Mouse (Mus musculus): ENCODE results near the gene Gm49320. TPM values are rescaled to one million over a fixed set of nuclear protein-coding genes. Genes with fewer than 3 reads are reported as not detected.
"Not testable (repeated sequence)": the region's sequence is repeated elsewhere in the genome, so short reads cannot be mapped to it uniquely, and the experiment has no call there.

Gm49320 gene
- total RNA-seq, 2 experiments from 2014 or later = 0.93 to 1.5 TPM

DNA sequence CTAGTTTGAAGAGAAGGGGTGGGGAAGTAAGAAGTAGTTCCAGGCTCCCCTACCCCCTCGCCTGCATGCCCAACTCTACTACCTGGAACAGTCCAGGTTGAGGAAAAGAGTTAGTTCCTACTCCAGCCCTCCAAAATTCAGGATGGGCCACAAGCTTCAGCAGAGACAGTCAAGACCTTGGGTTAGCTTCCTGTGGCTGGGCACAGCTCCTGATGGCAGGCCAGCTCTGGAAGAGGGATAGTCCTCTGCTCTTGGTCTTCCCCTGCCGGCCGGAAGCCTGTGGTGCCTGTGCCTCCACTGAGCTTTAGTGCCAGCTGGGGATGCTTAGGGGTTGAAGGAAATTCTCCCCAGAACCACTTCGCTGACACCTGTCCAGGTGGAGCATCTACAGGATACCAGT is 12.3 kb upstream of the Gm49320 start:
- no peak for DNase-seq (ENCODE audit: low spot score in 2 of 2)

DNA sequence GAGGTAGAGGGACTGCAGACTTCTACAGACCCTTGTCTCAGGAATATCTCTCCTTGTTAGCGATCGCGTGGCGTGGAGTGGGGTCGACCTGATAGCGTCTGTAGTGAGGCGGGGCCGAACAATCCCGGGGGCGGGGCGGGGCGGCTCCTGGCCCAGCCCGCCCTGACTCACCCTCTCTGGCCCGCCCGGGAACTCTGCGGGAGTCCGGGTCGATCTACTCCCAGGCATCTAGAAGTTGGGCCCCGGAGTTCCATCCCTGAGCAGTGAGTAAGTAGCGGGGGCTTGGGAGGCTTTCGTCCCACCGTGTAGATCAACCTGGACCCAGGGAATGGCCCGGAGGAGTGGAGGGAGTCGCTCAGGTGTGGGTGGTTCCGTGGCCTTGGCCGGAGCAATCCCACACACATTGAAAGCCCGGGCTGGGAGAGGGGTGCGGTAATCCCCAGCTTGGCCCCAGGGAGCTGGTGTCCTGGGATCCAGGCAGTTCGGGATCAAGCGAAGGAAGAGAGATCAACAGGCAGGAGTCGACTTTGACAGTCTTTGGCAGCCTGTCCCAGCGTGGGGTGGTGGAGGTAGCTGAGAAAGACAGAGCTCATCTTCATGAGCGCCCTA is 11.8 kb upstream of the Gm49320 start, which contains the start of gene Lrrc8e:
Gene Lrrc8e (plus strand): TSS at position 89 of the 609 bp plus-strand sequence.
- peak; percentile 62 to 76 for DNase-seq (ENCODE audit: low spot score in 2 of 2)

DNA sequence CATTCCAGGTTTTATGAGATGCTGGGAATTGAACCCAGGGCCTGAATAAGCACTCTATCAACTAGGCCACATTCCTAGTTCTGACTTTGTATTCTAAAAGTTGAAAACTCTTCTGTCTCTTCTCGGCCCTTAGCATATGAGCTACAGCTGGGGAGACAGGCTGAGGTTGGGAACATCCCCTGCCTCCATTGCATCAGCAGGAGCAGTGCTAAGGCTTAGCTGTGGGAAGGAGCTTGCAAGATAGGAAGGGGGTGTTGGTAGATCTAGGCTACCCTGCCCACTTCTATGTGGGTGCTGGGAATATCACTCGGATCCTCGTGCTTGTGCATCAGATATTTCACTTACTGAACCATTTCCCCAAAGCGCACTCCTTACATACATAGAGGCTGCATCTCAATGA is 10.7 kb upstream of the Gm49320 start:
- no peak for DNase-seq (ENCODE audit: low spot score in 2 of 2)

DNA sequence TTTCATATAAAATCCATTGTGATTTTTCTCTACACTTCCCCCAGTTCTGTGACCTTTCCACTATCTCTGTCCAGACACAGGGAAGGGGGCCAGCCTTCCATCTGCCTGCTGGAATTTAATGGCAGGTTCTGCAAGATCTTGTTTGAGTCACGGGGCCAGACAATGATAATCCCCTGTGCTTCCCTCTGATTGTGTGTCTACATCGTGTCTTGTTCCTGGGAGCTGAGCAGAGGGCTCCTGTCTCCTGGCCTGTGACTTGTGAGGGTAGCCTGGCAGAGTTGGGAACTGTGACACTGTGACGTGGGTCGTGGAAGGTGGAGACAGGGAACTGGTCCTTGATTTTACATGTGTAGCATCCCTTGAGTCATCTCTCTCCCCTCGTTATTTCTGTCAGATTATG is 8.9 kb upstream of the Gm49320 start:
- no peak for DNase-seq (ENCODE audit: low spot score in 2 of 2)

DNA sequence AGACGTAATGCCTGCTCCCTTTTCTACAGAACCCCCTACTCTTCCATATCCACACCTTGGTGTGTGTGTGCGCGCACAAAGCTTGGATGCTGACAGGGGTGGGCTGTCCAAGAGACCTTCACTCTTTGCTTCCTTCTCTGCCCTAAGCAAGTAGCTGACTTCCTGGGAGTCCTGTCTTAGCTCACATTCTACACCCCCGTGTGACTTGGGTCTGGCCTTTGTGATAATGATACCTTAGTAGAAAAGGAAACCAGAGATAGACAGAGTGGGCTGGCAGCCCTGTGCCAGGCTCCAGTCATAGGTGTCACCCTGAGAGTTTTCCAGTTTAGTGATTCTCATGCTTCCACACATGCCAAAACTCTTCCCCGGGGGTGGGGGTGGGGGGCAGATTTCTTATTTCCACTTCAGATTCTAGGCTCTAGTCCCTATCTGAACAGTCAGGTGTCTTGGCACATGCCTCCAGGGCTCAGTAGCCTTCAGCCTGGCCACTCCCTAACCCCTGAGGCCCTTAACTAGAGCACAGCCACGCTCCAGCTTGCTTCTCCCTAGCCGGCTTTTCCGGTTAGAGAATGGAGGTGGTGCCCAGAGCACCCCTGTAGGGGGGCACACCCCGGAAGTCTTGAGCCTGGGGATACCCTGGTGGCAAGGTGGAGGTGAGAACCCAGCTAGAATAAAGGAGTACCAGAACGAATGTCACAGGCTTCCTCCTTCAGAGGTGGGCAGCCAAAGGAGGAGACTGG is 7.9 kb upstream of the Gm49320 start:
- DNase-seq (ENCODE audit: low spot score in 2 of 2) = no peak

DNA sequence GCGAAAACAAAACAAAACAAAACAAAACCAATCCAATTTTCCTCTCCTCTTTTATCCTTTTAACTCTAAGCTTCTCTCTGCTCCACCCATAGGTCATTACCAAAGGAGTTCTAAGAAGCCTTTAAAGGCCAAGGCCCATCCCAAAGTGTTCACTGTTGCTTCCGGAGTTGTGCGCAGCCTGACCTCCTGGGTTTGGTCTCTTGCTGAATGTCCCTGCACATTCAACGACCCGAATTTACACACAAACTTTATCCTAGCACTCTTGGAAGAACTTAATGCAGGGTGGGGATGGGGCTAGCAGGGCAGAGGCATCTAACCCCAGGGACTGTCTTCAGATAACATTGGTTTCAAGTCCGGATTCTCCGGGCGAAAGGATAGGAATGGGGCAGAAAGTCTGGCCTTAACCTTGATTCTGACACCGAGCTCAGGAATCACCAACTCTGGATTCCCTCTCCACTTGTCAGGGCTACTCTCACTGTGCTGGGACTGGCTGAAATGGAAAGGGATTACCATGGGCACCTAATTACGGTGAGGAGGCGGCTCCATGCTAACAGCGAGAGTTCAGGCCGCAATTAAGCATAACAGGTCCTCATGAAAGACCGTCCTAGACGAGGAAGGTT is 741 bp upstream of the Gm49320 start:
- peak in 1 of 2 experiments; percentile 58 for DNase-seq (ENCODE audit: low spot score in 2 of 2)

DNA sequence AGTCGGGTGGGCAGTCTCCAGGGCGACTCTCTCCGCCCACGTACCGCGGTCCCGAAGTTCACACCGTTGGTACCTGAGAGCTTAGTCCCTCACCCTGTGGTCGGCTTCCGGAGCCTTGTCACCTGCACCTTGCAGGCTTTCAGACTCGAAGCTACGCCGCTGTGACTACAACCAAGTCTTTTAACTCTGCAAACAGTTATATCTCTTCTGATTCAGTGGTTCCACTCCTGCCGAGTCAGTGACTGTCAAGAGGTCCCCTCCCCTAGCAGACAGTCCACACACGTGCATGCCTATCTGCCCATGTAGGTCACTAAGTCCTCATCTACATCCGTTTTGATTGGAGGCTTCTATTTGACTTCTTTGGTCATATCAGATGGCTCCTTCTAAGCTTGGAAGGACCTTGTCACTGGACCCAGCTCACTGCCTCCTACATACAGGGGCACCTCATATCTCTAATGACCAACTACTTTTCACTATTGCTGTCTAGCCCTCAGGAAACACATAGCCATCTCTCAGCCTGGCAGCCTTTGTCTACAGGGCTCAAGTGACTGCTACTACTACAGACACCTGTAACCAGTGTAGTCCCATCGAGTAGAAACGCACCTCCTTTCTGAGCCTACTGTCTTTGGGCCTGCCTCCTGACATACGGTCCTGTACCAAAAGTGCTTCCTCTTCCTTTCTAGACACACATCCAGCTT is 677 bp downstream of the Gm49320 start:
- DNase-seq (ENCODE audit: low spot score in 2 of 2) = no peak

DNA sequence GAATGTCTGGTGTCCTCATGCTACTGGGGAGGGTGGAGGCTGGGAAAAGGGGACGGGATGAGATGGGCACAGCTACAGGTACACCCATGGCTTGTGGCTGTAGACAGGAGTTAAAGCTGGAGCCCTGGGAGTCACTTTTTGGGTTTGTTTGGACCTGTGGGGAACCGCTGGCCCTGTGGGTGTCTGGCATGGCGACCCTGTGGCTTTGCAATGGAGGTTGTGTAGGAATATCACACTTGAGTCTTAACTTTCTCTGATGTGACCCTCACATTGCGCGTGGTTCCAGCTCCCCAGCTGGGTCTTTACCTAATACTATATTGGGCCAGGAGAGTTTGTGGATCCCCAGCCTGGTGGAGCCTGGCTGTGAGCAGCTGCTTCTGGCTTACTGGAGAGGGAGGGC is 6.4 kb downstream of the Gm49320 start:
- no peak for DNase-seq (ENCODE audit: low spot score in 2 of 2)

DNA sequence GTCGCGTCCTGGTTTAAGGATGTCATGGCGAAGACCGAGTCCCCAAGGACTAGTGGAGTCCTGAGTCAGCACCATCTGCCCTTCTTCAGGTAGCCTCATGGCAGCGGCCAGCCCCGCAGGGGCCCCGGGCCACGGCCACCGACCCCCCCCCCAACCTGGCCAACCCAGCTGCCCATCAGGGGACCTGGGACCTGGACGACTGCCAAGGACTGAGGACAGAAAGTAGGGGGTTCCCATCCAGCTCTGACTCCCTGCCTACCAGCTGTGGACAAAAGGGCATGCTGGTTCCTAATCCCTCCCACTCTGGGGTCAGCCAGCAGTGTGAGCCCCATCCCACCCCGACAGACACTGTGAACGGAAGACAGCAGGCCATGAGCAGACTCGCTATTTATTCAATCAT is 7.1 kb downstream of the Gm49320 start:
- DNase-seq (ENCODE audit: low spot score in 2 of 2) = no peak

DNA sequence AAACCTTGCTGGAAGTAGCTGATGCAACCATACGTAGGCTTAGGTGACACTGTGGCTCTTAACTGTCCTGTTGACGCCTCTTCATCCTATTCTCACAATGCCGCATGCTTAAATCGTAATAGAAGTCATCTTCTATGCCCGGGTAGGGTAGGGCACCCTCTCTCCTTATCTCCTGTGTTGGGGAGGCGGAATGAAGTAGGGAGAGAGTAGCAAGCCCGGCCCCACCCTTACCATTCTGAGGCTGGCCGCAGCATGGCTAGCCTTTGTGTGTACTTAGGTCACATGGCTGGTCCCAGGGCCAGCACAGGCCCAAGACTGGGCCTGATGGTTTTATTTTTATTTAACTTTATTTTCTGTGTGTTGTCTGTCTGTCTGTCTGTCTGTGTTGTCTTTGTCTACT is 8.6 kb downstream of the Gm49320 start:
- DNase-seq (ENCODE audit: low spot score in 2 of 2) = no peak

DNA sequence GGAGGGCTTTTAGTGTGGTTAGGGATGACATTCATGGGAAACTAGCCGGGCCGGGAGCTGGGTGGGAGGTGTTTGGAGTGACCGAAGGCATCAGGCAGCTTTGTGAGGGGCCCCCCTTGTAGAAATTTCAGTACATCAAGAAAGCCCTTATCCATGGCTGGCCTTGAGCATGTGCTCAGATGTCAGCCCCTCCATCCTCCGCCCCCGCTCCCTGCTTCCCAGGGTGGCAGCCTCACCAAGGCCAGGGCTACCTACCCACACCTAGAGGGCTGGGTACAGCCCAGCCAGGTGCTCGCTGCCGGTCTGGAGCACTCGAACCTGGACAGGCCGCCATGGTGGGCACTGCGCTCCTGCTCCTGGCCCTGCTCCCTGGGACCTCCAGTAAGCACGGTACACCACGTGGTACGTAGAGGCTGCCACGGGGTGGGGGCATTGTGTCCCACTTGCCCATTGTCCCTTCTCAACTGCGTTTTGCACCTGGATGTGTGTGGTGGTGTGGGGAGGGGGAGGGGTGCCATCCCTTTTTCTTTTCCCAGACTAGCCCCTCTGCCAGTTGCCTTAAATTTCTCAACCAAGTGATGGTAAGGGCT is 9.4 kb downstream of the Gm49320 start, which contains the start of gene Tgfbr3l:
Gene Tgfbr3l (plus strand): TSS at position 264 of the 590 bp plus-strand sequence.
- peak in 1 of 2 experiments; percentile 37 for DNase-seq (ENCODE audit: low spot score in 2 of 2)

DNA sequence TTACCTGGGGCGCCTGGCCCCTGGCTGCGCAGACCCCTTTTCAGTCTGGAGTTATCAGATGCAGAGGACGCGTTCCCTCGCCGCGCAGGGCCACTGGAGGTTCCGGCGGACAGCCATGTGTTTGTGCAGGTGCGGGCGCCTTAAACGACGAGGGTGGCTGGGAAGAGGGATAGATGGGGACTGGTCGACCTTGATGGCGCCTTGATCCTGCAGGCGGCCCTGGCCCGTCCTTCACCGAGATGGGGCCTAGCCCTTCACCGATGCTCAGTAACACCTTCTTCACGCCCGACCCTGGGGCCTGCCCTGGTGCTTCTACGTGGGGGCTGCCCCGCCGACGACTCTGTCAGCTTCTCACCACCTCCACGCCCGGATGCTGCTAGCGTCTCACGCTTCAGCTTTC is 10.5 kb downstream of the Gm49320 start:
- peak in 1 of 2 experiments; percentile 33 for DNase-seq (ENCODE audit: low spot score in 2 of 2)

DNA sequence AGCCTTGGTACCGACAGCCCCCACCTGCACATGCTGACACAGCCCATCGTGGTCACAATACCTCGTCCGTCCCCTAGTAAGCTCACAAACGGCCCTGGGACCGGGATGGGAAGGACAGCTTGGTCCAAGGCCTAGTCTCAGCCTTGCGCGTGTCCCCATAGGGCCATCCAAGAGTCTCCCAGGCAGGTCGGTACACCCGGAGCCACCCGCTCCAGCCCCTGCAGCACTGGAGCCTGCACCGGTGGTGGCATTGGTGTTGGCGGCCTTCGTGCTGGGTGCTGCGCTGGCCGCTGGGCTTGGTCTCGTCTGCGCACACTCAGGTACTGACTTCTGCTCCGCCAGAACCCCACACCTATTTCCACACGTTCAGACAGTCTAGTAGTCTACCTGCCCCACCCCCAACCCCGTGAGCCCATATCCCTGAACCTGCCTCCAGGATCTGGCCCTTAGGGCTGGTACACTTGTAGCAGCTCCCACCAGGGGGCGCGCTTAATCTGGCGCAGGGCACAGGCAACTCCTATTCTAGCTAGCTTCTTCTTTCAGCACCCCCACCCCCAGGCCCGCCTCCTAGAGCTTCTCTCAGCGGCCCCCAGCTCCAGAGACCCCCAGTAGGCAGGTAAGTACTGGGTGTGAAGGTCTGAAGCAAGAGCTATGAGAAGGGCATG is 11.8 kb downstream of the Gm49320 start:
- peak; percentile 86 to 87 for DNase-seq (ENCODE audit: low spot score in 2 of 2)

DNA sequence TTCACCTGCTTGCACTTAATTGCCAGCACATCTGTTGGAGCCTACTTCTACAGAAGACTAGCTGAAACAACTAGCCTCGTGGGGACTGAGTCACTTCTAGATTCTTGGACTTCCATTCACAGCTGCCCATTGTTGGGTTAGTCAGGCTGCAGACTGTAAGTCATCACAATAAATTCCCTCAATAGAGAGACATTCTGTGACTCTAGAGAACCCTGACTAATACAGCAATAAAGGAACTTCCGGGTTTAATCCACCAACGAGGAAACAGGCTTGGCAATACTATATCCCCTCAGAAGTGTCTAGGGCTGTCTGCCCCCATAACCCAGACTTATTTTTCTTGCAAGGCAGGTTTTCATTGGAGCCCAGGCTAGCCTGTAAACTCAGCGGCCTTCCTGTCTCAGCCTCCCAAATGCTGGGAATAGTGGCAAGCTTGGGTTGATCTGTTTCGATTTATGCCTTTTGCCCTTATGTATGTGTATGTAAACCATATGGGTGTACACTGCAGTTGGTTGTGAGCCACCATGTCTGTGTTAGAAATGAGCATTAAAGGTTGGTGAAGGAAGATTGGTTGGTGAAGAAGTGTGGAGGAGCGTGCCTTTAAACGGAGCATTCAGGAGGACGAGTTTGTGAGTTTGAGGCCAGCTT is 13.6 kb downstream of the Gm49320 start:
- no peak for DNase-seq (ENCODE audit: low spot score in 2 of 2)

DNA sequence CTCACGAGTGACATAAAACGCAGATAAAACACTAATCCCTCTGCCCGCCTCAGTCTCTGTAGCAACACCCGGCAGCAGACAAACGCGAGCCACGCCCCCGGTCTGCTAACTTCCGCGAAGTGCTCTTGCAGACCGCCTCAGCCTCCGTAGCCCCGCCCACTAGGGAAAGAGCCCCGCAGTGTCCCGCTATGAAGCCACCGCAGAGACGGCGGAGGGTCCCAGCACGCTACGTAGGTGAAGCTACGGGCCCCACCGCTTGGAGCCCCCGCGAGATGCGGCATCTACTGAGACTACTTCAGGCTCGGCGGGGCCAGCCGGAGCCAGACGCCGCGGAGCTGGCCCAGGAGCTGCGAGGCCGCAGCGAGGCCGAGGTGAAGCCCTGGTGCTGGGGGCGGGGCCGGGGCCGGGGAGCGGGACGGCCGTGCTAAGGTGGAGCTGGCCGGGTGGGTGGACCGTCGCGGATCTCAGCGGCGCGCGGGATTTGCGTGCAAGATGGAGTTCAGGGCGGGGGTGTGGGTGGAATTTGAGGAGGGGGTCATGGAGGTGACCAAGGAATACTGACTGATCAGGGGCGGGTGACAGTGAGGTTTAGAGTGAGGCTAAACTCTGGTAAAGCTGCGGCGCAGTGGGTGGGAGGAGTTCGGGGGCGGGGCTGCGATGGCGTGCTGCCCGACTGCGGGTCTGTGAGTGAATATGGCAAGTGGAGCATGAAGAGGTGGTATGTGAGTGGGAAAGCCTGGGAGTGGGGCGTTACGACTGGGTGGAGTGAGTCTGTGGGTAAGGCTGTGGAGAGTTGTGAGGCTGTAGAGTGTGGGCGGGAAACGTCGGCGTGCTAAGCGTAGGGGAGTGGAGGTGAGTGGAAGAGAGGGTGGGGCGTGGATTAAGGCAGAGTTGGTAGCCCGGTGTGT is 14.5 kb downstream of the Gm49320 start, which contains the start of gene Snapc2:
Gene Snapc2 (plus strand): TSS at position 147 of the 908 bp plus-strand sequence.
- peak; percentile 96 for DNase-seq (ENCODE audit: low spot score in 2 of 2)

DNA sequence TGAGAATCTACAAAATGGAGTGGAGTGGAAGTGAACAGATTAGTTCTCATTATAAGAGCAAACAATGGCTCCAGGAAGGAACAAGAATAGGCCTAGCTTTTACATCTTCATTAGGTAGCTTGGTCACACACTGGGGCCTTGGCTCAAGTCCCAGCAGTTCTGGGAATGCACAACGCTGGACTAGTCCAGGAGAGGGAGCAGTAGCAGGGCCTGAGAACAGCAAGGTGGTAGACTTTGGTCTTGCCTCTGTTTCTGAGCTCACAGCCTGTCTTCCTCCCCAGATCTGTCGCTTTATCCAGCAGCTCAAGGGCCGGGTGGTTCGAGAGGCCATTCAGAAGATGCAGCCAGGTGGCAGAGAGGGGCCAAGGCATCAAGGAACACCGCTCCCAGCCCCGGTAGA is 15.3 kb downstream of the Gm49320 start:
- no peak for DNase-seq (ENCODE audit: low spot score in 2 of 2)

DNA sequence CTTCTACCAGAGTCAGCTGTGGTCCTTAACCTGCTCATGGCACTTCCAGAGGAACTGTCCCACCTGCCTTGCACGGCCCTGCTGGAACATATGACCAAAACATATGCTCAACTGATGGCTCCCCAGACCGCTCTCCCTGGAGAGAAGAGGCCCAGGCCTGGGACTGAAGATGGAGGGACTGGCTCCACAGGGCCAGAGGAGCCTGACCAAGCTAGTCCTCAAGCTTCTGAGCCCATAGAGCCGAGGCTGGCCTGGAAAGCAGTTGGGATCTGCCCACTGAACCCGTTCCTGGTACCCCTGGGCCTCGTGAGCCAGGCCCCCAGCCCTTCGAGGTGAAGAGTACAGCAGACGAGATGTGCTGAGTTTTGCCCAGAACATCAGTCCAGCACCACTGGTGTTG is 16.8 kb downstream of the Gm49320 start:
- not testable (repeated sequence) for DNase-seq (ENCODE audit: low spot score in 2 of 2)

DNA sequence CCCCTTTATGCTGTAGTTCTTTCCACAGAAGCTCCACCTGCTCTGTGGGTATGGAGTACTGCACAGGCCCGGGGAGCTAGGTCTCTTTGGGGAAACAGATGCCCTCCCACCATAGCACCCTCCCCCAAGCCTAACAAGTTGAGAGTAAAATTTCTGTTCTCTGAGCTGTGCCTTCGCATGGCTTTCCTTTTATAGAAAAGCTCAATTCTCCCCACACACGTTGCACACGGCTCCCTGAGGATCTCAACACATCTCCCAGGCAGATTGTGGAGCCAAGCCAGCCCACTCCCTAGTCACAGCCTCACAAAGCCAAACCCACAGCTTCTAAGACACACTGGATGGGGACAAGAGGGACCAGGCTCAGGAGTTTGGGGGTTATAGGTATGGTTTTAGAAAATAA is 18.2 kb downstream of the Gm49320 start:
- DNase-seq (ENCODE audit: low spot score in 2 of 2) = no peak

DNA sequence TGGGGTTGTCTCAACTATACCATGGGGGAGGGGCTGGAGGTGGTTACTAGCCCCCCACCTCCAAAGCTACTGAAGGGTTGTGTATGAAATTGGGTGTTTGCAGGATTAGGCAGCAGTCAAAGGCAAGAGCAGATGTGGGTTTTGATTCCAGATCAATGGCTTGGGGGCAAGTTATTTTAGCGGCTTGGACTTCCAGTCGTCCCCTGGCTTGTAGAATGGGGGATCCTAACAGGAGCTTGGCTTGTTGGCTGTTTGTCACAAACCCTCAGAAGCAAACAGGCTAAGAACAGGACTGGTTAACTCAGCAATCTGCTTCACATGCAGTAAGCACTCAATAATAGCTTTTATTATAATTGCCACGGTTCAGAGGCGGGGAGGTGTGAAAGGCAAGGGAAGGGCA is 18.7 kb downstream of the Gm49320 start:
- no peak for DNase-seq (ENCODE audit: low spot score in 2 of 2)

All from adrenal gland, adult 18-20 months (tissue).